Mouse (Mus musculus) large intestine, adult 2 months (tissue): ENCODE measurements around the gene Kank4. TPM values are rescaled to one million over a fixed set of nuclear protein-coding genes. Genes with fewer than 3 reads are reported as not detected.
"Not testable (repeated sequence)": the region's sequence is repeated elsewhere in the genome, so short reads cannot be mapped to it uniquely, and the experiment has no call there.

ENCODE experiments used
- DNase-seq: peaks from one replicate; pipeline ENCODE4 v3.0.0-alpha.2; 2012; ENCODE audit warnings: low read depth, low spot score
- WGBS: fragments of 180-500 bp; shearing (Covaris S2); methylation state at CpG from one replicate; pipeline ENCODE4 v1.1.7; 2018; 5-methylcytosine and 5-hydroxymethylcytosine counted together
- polyA plus RNA-seq: library from polyadenylated mRNA; depleted of rRNA; stranded (reverse); fragments of >200 nt; gene quantifications from 2 replicates; pipeline ENCODE4 v1.2.3, GENCODE M21; 2012; rRNA removed

The Kank4 gene
- 0.19 and 0.33 TPM in 2 replicates for polyA plus RNA-seq

DNA sequence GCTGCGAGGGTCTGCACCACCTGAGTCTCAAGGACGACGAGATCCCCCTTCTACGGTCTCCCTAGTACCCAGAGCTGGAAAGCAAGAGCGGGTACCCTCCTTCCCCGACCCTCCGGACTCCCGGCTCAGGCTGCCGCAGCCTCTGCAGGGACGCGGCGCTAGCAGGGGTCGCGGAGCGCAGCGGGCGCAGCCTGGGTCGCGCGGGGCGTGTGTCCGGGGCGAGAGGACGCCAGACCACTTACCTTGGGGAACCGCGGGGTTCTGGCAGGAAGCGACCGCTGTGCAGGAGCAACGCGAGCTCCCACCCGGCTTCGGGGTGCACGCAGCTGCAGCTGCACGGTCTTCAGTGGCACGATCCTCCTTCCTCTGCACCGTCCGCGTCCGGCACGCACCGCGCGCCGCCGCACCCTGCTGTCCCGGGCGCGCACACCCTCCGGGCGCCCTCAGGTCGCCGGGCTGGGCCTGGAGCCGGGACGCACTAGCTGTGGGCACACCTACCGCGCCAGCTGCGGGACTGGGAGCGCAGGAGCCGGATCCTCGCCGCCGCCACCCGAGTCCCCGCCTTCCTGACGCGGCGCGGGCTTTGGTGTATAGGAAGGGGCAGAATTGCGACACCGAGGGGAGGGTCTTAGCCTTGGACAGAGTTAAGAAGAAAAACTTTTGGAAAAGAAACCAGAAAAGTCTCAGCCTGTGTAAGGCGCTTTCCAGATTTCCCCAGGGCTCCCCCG, at the start of gene Kank4:
Gene Kank4, minus strand, starts transcription at position 354 of the 728 bp plus-strand sequence.
- under 1% methylated on average over 71 of the region's 72 CpGs for WGBS
- peak; percentile 6 for DNase-seq

DNA sequence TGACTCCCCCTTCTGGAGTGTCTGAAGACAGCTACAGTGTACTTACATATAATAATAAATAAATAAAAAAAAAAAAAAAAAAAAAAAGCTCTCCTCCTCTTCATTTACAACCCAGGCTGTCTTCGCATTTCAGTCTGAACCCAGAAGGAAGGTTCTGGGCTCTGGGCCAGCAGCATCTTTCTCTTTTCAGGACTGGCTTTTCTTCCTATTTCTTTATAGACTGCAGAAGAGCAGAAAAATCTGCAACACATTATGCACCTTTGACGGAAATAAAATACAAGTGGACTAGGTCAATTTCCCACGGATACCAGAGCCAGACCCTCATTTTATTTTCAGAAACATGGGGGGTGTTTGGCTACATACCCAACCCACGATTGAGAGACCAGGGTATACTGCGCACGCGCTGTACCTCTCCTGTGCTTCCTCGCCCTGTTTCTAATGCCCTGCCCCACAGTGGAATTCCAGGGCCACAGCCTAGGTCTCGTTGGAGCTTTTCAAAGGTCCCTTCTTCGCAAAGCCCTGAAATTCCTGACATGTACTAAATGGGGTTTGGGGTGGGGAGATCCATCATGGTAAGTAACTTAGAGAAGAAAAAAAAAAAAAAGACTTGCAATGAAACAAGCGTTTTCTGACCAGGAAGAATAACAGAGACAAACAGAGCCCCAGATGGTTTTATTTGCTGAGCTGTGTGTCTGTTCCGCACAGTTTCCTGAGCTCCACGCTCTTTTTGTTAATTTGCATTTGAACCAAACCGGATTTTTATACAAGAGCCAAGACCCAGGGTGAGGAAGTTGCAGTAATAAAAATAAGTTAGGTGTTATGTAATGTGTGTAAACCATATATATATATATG, 48.3 kb upstream of the Kank4 start:
- no peak for DNase-seq
- WGBS = 62% methylated on average over 14 of the region's 14 CpGs

- 74% methylated on average over 3 of the region's 3 CpGs for WGBS
- DNase-seq = no peak
Measured at GRCm38 (mm10) chr4:98864546-98864945, 47.2 kb upstream of the Kank4 start.

GRCm38 (mm10) chr4:98864094-98864493, 46.8 kb upstream of the Kank4 start:
- 19% methylated on average over 1 of the region's 2 CpGs for WGBS
- DNase-seq = no peak

GRCm38 (mm10) chr4:98863451-98863850, 46.1 kb upstream of the Kank4 start:
- no peak for DNase-seq
- WGBS = 90% methylated on average over 2 of the region's 2 CpGs

DNA sequence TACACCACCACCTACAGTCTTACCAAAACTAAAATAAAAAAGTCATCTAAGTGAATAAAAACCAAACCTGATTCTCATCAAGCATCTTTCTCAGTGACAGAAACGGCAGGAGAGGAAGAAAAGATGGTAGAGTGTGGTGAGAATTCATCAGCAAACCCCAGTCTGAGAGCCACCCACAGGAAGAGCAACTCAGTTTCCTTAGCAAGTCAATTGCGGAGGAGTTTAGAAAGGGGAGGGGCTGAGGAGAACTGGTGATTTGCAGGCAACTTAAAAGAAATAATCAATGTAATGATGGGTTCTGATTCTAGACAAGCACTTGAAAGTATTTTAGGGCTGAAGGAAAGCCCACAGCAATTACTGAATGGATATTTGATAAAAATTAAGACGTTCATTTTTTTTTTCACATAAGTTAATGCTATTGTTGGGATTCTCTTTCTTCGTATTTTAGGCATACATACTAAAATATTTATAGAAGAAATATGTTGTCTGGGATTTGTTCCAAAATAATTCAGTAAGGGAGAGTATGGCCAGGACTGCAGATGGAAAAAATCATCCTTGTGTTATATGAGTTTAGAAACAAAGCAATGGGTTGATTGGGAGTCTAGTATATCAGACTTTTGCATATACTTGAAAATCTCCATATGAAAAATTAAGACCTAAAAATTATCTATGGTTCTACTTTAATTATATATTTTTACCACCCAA, 41.0 kb upstream of the Kank4 start:
- WGBS = 72% methylated on average over 4 of the region's 4 CpGs
- DNase-seq = no peak

GRCm38 (mm10) chr4:98857037-98857648, 39.8 kb upstream of the Kank4 start:
- WGBS = 30% methylated on average over 11 of the region's 11 CpGs

DNA sequence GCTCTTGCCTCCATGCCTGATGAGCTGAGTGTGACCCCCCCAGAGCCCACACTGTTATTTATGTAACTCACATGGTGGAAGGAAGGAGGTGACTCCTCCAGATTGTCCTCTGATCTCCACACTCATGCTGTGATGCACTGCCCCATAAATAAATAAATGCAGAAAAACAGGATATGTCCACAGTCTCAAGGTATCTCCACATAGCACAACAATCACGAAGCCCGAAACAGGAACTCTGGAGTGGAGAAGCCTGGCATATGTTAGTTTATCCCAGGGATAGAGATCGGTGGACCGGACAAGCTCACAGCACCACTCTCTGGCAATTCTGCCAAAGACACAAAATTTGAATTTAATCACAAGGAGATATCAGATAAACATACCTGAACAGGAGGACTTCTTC, 36.6 kb upstream of the Kank4 start:
- no peak for DNase-seq
- WGBS = 86% methylated on average over 4 of the region's 4 CpGs

More at GRCm38 (mm10) chr4:98857037-98857648, 39.8 kb upstream of the Kank4 start:
- no peak for DNase-seq

DNA sequence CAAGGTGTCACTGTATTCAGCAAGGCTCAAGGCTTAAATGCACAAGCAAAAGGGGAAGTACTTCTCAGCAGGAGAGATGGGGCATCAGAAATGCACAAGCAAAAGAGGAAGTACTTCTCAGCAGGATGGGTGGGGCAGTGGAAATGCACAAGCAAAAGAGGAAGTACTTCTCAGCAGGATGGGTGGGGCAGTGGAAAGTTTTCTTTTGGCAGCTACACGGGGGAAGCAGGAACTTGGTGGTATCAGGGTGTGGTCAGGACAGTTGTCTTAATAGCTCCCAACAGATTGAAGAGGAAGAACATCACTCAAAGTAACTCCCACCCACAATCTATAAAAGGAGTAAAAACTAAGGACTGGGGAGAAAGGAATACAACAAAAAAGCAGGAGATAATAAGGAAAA, 33.1 kb upstream of the Kank4 start:
- 41% methylated on average over 1 of the region's 1 CpGs for WGBS
- not testable (repeated sequence) for DNase-seq

- 44% methylated on average over 6 of the region's 6 CpGs for WGBS
- DNase-seq = no peak
Measured at GRCm38 (mm10) chr4:98847120-98847885, 30.0 kb upstream of the Kank4 start.

DNA sequence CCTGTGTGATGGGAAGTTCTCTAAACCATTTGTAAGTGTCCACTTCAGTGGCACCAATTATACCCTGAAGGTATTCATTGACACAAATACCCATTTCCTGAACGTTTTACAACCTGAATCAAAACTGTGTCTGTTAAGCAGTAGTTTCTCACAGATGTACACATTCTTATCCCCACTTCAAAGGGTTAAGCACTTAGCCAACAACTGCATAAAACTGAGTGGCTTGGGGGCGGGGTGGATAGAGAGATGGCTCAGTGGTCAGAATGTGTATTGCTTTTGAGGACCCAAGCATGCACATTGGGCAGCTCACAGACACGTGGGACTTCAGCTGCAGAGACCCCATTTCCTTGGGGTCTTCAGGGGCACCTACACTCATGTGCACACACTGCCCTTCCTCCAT, 29.1 kb upstream of the Kank4 start:
- WGBS = 26% methylated on average over 3 of the region's 3 CpGs

DNA sequence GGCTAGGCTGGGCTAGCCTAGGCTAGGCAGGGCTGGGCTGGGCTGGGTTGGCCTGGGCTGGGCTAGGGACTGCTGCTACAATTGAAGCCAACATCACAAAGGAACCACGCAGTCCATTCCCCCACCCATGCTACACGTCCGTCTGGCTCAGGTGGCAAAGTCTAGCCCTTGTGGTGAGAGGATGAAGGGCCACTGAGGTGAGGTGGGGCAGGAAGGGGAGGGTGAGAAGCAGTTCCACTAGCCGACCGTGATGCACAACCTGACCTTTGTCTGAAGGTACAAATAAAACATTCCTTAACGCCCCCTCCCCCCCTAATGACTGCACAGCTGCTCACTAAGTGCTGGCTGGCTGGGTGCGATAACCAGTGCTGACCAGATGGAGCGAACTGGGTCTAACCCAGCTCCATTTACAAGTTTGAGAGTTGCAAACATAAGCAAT, 28.4 kb upstream of the Kank4 start:
- 37% methylated on average over 8 of the region's 8 CpGs for WGBS
- DNase-seq = no peak

More for the DNA sequence above, 29.1 kb upstream of the Kank4 start:
- no peak for DNase-seq

GRCm38 (mm10) chr4:98845201-98845600, 27.9 kb upstream of the Kank4 start:
- no peak for DNase-seq
- 78% methylated on average over 4 of the region's 4 CpGs for WGBS

DNA sequence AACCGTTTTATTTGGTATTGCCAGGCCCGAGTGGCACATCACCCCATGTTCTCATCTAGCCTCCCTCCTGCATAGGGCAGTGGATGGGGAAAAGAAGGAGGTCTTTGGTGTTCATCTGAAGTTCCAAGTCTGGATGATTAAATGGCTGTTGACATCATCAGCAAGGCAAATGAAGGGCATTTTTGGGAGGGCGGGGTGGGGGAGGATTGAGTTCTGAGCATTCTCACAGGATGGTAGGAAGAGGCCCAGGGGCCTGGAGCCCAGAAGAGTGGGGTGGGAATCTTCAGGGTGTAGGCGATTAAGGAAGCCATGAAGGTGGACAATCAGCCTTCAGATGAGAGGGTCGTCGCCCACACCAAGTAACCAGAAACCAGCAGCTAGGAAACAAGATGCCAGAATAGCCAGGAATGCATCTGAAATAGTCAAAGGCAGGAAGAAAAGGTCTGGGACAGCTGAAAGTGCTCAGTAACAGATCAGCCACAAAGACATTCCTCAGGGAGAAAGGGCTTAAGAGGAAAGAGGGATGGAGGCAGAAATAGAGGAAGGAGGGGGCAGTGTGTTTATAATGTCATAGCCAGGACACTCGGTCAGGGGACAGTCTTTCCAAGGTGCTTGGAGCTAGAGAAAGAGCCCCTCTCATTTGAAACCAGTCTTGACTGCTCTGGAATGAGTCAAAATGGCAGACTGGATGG, 26.7 kb upstream of the Kank4 start:
- 78% methylated on average over 7 of the region's 7 CpGs for WGBS
- no peak for DNase-seq

GRCm38 (mm10) chr4:98841251-98841650, 23.9 kb upstream of the Kank4 start:
- WGBS = 91% methylated on average over 6 of the region's 6 CpGs

DNA sequence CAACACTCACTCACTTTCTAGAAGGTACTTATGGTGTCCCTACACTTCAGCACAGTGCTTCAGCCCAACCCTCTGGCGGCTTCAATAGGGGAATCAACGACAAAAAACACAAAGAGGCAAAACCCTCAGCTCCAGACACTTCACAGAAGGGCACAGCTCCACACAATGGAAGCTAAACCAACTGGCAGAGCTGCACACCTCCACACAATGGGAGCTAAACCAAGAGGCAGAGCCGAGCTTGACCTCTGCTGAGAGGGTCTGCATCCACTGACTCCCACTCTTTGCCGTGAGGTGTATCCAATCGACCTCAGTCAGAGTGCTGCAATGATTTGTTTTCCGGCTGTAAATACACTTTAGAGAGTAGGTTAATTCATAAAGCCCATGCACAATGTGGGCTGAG, 23.2 kb upstream of the Kank4 start:
- 71% methylated on average over 6 of the region's 6 CpGs for WGBS
- DNase-seq = no peak

More at GRCm38 (mm10) chr4:98841251-98841650, 23.9 kb upstream of the Kank4 start:
- not testable (repeated sequence) for DNase-seq

- 86% methylated on average over 4 of the region's 4 CpGs for WGBS
- no peak for DNase-seq
Measured at GRCm38 (mm10) chr4:98838913-98839312, 21.6 kb upstream of the Kank4 start.

DNA sequence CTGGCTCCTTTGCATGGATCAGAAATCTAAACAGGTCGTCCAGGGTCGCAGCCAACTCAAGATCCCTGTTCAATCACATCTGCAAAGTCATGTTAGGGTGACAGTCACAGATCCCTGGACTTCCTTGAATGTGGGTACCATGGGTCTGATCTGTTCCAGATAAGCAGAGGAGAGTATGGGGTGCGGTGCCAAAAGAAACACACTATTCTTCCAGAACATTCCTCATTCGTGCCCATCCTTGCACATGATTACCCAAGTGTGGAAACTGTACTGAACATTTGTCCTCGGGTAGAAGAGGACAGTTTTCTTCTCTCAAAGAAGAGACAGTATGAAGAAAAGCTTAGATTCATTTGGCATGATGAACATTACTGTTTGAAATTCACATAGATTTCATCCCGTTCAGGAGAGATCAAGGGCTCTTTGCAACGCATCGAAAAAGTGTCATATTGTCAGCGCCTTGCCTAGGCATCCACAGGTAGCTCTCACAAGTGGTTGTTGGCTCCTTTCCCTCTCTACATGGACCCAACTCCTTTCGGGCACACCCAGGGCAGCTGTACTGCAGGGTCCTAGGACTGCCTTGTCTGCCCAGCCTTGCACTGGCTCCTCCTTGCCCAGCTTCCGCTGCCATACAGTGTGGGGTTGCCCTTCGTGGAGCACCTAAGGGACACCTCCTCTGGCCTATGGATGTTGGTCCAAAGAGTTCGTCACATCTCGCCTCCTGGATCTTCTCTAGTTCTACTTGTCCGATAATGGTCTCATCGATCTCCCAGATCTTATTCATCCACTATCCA, 20.6 kb upstream of the Kank4 start:
- WGBS = 91% methylated on average over 16 of the region's 16 CpGs
- DNase-seq = no peak
